In the genomic region with DNA sequence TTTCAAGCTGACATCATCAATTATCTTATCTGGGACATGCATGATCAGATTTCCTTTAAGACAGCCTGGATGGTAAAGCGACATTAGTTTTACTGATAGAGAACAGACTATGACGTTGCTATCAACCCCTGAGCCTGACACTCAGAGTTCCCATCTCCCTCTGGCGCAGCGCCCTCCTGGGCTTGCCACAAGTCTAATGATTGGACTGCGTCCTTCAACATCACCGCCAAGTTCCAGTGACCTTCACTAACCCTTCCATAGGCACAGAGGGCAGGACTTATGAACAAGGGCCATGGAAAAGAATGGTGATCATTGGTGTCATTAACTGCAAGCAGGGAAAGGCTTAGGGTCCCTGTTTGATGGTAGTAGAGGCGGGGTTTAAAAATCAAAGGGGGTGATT, we compare ENCODE assay signal across 20 mouse cellular contexts. TPM values are rescaled to one million over a fixed set of nuclear protein-coding genes. Genes with fewer than 3 reads are reported as not detected.
DNase-seq lines count a peak whose midpoint lies in the region; TF ChIP-seq lines count a peak whose summit lies in the region.
"Had no signal": no experiment of that assay in that cellular context is flagged by ENCODE, and none has a peak within 500 bp of the region (broad histone marks: within the 10 kb centered on the region; RNA-seq: fewer than 3 reads in every experiment).

No protein-coding gene starts in this region.

- peak; percentile 64 for DNase-seq in gastrocnemius, adult 2 months
- no peak for DNase-seq in gastrocnemius, postnatal 36 days
- DNase-seq in heart, embryonic 10.5 days (ENCODE audit: low spot score), result no peak
- no peak for DNase-seq in heart, postnatal 25 days (ENCODE audit: low spot score)
- peak; percentile 63 to 78 for DNase-seq in heart, postnatal 10 days
- DNase-seq in lung, postnatal 4 days, result no peak
- DNase-seq in cerebellum, adult 8-10 months, result no peak
- DNase-seq: adrenal gland, postnatal 14 days; B cell, adult 2 months; cerebellum, adult 18-20 months; cerebellum, postnatal 14 days; embryo, embryonic 11 days; gastrocnemius, postnatal 10 days; kidney, adult 11 months; kidney, adult 9 months had no signal

- H3K27ac ChIP-seq in gastrocnemius, adult 2 months, result peak overlapping the region; percentile 86
- peak overlapping the region; percentile 64 for H3K27ac ChIP-seq in heart, embryonic 10.5 days
- H3K27ac ChIP-seq: embryonic facial prominence, embryonic 12.5 days; forebrain, embryonic 15.5 days; hindbrain, embryonic 13.5 days; hindbrain, postnatal 0 days had no signal

- TF ChIP-seq CTCF in gastrocnemius, adult 2 months (IDR thresholded peaks at IDR 0.05), result no peak

- intact Hi-C loops in gastrocnemius, adult 2 months (cut with DNase I), result no loop called here
- intact Hi-C loops in gastrocnemius, postnatal 36 days (cut with DNase I), result no loop called here
- intact Hi-C loops in heart, postnatal 25 days (cut with DNase I), result no loop called here
- intact Hi-C loops in heart, postnatal 10 days (cut with DNase I), result no loop called here

- no peaks in the 10 kb centered on the region for H3K27me3 ChIP-seq in heart, embryonic 10.5 days (ENCODE audit: insufficient read depth, poor library complexity, severe bottlenecking)
- H3K27me3 ChIP-seq: embryonic facial prominence, embryonic 12.5 days; forebrain, embryonic 15.5 days had no signal

- H3K4me3 ChIP-seq in gastrocnemius, adult 2 months, result 0 out of 2 replicates have a peak overlapping the region, but pooled peaks have one; percentile 9
- no peak overlapping the region for H3K4me3 ChIP-seq in heart, embryonic 10.5 days
- H3K4me3 ChIP-seq: embryonic facial prominence, embryonic 12.5 days; forebrain, embryonic 15.5 days; hindbrain, embryonic 13.5 days had no signal

- H3K9me3 ChIP-seq in heart, embryonic 10.5 days, result no peaks in the 10 kb centered on the region
- H3K9me3 ChIP-seq: embryonic facial prominence, embryonic 12.5 days; forebrain, embryonic 15.5 days; G1E; hindbrain, embryonic 13.5 days had no signal

- 54% methylated on average over 7 of the region's 7 CpGs for WGBS in heart, embryonic 10.5 days

- peaks cover 41% of the 10 kb centered on the region; the same call in 1 of the 2 replicates for H3K36me3 ChIP-seq in heart, embryonic 10.5 days
- H3K36me3 ChIP-seq: embryonic facial prominence, embryonic 12.5 days; forebrain, embryonic 15.5 days; hindbrain, embryonic 13.5 days had no signal

- H3K4me1 ChIP-seq in heart, embryonic 10.5 days, result peaks cover 94% of the 10 kb centered on the region
- H3K4me1 ChIP-seq: forebrain, embryonic 15.5 days had no signal

RNA-seq across cellular contexts. Expression of a gene that starts 12.7 kb away (rescaled TPM):
- 10 to 100 TPM; 93.3 to 95.0 TPM for total RNA-seq in gastrocnemius, adult 2 months (2021)
- 10 to 100 TPM; 96.2 to 99.4 TPM for total RNA-seq in gastrocnemius, postnatal 36 days (2021)
- 100 and 130 TPM in 2 replicates for polyA plus RNA-seq in heart, embryonic 10.5 days (2016; fragmentation: Nextera tagmentation; extraction: Ambion mirVana)
- 10 to 100 TPM; 79.6 to 81.5 TPM for total RNA-seq in heart, postnatal 25 days (2021)
- total RNA-seq in heart, postnatal 10 days (2021), result 100 to 1,000 TPM; 112 to 114 TPM

Comparison
In these comparisons a context has a peak if more than half of its experiments do, and no peak if none do; other contexts are left out.
1. DNase-seq: peak in gastrocnemius, adult 2 months (single experiment) and heart, postnatal 10 days (2 of 2); none in gastrocnemius, postnatal 36 days (0 of 2), heart, embryonic 10.5 days (single experiment), heart, postnatal 25 days (single experiment), lung, postnatal 4 days (0 of 2) and cerebellum, adult 8-10 months (single experiment).